Mouse (Mus musculus): ENCODE data around the gene Poc1b.
"Not testable (repeated sequence)": the region's sequence is repeated elsewhere in the genome, so short reads cannot be mapped to it uniquely, and the experiment has no call there.

Gene Poc1b

DNA sequence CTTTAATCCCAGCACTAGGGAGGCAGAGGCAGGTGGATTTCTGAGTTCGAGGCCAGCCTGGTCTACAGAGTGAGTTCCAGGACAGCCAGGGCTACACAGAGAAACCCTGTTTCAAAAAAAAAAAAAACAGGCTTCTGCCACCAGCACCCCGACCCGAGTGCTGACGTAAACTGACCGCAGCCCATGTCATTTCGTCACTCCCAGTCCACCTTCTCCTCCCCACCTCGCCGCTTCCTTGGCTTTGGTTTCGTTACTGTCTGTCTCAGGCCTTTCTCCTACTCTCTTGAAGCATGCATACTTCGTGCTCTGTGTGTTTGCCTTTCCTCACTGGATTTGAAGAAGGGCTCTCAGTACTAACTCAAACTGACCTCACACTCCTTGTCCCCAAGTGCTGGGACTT, 50.9 kb downstream of the Poc1b start:
- not testable (repeated sequence) for DNase-seq (ENCODE audit: low spot score)

DNA sequence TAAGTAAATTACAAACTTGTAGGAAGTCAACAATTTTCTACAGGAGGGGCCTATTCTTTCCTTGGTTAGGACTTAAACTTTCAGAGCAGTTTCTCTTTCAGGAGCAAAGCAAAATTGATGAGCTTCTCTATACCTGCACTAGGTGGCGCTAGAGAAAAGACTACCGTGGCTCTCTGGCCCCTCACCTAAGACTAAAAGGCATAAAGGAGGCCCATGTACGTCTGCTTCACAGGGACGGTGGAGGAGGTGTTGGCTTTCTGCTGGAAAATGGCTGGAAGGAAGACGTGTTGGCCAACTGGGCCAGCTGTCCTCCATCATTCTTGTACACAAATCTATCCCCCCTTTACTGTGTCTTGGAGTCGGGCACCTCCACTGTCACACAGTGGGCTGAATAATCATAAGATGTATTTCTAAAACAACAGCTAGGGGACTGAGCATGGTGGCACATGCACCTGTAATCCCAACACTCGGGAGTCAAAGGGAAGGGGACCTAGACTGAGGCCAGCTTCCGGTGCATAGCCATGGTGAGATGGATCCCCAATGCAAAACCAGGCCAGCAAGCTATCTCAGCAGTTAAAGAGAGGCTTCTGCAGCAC, 55.2 kb downstream of the Poc1b start:
- DNase-seq (ENCODE audit: low spot score) = no peak

DNA sequence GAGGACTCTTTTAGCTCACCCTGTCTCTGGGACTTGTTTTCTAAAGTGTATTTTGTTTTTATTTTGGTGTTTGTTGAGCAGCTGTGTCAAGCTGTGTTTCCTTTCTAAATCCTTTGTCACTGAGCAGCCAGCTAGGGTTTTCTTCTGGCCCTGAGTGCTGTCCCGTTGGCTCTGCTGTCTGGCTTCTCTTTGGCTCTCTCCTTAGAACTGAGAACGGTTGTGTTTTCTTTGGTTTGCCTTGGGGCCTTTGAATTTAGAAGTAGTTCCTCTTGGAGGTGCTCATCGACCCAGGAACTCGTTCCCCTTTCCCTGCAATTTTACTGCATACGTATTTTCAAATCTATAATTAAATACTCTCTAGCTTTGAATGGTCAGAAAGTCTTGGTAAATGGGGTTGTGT, 56.2 kb downstream of the Poc1b start:
- DNase-seq (ENCODE audit: low spot score) = no peak

DNA sequence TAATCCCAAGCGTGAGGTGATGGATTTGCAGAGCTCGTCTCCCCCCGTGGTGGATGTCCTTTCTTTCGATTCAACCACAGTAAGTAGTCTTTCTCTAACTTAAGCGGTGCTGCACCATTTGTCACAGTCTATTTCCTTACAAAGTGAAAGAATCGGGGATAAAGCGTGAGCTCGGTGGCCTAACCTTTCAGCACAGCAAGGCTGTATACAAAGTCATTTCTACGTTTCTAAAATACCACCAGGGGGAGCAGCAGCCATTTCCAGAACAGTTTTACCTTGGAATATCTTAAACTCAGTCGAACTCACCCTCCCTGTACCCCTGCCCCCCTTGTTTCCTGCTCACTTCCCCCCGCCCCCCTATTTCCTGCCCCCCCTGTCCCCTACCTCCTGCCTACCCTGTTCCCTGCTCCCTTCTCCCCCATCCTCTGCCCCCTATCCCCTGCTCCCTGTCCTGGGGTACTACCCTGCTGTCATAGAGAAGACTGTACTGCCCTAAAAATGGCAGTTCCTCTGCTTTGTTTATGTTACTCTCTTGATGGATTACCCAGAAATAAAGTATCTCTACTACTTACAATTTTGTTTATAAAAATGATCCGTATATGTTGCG, 58.1 kb downstream of the Poc1b start:
- DNase-seq (ENCODE audit: low spot score) = no peak

DNA sequence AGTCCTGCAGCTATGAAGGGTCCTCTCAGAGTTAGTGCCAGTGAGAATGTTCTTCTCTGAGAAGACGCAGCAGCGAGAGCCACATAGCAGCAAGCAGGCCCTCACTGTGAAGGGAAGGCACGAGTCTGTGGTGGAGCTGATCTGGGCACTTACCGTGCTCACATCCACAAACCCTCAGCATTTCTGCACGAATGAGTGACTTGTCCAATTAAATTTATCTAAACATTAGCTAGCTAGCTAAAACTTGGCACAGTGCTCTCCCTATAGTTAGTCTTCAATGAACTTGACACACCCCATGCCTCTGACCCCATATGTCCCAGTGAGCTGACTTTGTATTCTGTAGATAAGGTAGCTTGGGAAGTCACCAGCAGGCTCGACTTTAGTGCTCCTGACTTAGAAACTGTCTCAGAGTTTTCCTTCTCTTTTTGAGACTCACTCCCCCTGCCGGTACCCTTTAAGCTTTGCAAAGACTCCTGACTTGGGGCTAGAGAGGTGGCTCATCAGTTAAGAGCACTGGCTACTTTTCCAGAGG, 59.0 kb downstream of the Poc1b start:
- no peak for DNase-seq (ENCODE audit: low spot score)

DNA sequence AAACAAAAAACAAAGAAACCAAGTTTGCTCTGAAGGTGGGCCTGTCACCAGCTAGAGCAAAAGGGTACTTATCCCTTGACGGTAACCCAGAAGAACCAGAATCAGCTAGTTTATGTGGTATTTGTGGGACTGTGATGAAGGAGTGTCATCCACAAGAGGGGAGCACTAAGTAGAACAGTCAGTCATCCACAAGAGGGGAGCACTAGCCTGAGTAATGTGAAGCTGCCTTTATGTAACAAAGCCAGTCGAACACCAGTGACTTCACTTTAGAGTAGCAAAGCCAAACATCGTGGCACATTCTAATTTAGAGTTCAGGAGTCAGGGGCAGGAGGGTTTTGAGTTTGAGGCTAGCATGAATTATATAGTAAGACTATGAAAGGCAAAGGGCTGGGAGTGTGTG, 59.6 kb downstream of the Poc1b start:
- no peak for DNase-seq (ENCODE audit: low spot score)

DNA sequence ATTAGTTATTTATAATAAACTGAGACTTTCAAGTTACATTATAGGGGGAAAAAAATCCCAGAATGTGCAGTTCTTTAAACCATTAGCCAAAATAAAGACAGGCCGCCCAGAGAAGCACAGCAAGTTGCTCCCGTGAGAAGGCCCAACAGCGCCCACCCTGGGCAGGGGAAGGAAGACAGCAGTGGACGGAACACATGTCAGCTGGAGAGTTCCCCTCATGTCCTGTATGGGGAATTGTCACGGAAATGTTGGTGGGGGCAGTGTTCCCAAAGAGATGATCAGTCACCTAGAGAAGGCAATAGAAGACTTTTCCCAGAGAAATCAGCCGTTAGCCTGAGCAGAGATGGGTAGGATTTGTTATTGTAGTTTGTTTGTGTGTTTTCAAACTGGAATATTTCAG, 61.6 kb downstream of the Poc1b start:
- DNase-seq (ENCODE audit: low spot score) = no peak

DNA sequence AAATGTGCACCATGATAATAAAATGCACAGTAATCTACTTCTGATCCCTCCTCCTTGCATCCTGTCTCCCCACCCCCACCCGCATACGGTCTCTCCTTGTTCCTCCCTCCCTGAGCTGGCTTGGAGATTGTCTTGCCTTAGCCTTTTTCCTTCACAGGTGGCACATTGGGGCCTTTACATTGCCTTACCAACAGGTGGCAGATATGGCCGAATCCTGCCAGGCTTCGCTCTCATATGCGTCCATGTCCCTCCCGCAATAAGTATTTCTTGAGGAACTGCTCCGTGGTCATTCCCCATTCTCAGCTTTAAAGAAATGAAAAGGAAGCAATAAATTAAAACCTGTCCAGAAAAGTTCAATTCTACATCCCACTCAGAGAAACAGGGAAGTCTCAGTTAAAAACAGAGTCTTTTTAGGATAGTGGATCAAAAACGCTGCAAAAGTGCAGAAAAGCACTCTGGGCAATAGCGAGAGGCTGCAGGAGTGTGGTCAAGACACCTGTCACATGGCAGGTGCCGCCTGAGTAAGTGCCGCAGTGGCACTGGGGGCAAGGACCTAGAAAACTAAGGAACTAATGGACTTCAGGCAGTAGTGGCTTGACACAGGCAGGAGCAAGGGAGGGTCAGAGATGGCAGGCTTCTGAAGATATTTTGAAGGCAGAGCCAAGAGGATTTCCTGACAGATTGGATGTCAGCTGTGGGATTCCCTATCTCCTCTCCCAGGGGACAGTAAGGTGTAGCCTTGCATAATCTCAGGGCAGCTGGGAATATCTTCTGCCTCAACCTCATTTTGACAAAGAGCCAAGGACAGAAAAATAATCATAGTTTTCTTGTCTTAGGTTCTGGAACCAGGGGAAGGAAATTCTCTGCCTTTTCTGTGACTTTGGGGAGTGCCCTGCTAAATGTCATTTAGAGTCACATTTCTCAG, 62.3 kb downstream of the Poc1b start:
- no peak for DNase-seq (ENCODE audit: low spot score)

DNA sequence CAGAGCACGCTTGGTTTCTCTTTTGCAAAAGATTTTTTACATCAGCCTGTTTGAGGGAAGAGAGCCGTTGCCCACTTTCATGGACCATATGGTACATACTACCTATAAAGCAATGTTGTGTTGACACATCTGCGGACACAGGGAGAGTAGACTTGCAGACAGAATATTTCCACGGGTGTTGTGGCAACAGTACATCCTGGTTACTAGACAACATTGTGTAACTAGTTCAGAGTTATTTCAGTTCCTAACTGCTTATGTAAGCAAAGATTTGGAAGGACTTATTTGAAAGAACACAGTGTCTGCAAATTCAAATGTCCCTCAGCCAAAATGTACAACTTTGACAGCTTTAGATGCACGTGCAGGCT, 62.9 kb downstream of the Poc1b start:
- no peak for DNase-seq (ENCODE audit: low spot score)

DNA sequence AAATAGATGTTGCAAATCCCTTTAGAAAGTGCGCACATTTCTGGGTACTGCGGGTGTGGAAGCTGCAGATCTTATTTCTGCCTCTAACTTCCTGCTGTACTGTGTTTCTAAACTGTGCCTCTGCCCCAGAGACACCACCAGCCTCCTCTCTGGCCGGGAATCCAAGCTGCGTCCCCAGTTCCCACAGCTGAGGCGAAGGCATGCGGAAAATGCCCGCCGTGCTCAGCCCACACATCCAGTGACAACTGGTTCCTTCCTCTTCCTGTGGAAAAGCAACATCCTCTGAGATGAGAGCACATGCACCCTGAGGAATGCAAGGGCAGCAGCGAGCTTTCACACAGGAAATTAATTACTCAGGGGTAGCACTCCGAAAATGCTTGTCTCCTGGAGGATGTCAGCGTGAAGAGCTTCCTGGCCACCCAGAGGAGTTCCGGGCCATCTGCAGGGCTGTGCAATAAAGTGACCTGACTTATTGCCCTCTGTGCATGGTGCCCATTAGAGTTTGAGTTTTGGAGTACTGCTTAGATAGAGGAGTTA, 65.2 kb downstream of the Poc1b start:
- peak; percentile 77 for DNase-seq (ENCODE audit: low spot score)

DNA sequence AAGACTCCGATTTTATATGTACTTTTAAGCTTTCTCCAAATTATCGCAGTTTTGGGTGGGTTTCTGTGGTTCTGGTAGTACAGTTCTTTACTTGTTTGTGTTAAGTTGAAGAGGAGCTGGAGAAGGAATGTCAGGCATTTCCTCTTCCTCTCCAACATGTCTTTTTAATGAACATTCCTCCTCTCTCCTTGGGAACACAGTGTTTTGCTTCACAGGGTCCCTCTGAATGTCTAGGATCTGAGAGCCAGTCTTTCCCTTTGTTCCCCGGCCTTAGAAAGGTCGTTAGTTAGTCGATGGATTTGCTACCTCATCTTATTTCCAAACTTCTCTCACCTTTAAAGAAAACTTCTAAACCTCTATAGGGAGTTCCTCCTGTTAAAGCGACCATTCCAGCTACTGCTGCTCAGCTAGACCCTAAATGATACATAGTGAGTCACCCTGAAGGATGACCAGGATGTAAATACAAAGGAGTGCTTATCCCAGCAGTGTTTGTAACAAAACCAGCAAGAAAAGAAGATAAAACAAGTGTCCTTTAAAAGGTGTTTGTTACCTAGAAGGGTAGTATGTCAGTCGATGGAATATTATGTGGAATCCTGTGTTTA, 66.2 kb downstream of the Poc1b start:
- DNase-seq (ENCODE audit: low spot score) = no peak

DNA sequence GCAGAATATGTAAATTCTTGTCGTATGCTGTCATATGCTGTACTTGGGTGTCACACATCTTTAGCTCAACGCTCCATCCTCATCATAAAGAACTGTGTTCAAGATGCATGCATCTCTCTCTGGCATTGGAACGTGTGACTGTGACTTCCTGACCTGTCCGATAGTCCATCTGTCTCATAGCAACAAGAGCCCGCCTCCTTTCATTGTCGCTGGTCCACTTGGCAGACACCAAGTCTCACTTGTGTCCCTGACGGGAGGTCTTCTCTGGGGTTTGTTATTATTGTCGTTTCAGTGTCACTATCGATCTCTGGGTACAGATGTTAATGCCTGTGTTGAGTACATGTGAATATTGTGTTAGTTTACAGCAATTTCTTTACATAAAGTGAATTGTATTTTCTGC, 70.1 kb downstream of the Poc1b start:
- DNase-seq (ENCODE audit: low spot score) = no peak

DNA sequence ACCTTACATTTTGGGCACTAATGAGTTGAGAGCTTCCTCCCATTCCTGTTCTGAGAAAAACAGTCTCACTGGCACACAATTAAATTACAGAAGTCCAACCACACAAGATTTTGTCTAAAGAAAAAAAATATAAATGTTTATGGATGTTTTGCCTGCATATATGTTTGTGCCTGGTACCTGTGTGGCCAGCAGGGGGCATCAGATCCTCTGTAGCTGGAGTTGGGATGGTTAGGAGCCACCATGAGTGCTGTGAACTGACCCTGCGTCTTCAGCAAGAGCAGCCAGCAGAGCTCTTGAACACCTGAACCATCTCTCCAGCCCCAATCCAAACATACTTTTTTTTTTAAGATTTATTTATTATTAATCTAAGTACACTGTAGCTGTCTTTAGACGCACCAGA, 71.3 kb downstream of the Poc1b start:
- no peak for DNase-seq (ENCODE audit: low spot score)

DNA sequence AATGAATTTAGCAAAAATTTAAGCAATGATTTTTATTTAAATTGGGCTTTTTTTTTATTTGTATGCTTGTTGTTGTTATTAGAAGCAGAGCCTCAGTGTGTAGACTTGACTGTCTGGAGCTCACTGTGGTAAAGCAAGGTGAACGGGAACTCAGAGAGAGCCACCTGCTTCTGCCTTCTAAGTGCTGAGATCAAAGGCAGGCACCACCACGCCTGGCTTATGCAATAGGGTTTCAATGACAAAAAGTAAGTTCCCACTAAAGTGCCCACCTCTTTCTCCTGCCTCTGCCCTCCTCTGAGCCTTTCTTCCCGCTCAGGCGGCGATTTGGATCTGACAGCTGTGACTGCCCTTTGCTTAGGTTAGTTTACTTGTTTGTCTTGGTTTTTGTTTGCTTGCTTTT, 72.3 kb downstream of the Poc1b start:
- no peak for DNase-seq (ENCODE audit: low spot score)

DNA sequence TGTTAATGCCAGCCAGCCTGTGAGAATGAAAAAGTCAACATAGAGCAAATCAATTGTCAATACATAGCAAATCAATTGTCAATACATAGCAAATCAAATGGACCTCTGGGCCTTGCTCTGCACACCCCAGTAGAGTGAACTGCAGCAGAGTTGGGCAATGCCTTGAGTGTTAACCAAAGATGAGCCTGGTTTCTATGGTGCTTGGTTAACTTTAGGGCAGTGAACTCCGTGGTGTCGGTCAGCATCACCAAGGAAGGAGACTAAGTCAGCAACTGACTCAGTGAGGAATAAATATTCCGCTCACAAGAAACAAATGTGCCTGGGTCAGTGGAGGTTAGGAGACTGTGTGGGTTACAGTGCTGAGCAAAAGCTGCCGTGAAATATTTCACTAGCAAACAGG, 72.7 kb downstream of the Poc1b start:
- no peak for DNase-seq (ENCODE audit: low spot score)

DNA sequence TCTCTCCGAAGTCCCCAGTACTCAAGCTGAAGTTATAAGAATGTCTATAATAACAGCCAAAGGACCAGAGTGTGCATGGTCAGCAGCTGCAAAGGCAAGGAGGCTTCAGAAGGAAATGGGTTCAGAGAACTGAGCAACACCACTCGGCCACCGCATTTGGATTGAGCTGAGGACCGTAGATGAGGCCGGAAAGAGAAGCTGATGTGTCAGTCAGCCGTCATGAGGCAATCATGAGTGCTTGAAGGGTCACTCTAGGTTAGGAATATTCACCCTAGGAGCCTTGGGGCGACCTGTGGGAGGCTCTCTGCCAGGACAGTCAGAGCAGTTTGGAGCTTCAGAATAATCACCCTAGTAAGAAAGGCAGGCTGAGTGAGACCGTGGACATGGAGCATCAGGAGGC, 74.7 kb downstream of the Poc1b start:
- DNase-seq (ENCODE audit: low spot score) = no peak

DNA sequence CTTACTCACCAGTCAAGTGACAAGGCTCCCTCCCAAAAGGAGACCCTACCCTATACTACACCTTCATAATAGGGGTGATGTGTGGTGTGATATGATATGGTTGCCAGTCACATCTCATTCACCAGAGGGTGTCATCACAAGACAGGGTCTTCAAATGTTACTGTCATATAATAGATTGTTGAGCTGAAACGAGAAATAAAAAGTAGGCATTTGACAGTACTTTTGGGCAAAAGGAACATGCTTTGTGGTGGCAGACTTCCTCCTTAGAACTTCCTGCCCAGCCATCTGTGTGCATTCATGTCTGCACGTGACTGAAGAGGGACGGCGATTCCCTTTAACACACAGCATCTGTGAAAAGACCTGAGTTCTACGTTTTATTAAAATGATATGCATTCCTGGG, 75.3 kb downstream of the Poc1b start:
- DNase-seq (ENCODE audit: low spot score) = no peak

DNA sequence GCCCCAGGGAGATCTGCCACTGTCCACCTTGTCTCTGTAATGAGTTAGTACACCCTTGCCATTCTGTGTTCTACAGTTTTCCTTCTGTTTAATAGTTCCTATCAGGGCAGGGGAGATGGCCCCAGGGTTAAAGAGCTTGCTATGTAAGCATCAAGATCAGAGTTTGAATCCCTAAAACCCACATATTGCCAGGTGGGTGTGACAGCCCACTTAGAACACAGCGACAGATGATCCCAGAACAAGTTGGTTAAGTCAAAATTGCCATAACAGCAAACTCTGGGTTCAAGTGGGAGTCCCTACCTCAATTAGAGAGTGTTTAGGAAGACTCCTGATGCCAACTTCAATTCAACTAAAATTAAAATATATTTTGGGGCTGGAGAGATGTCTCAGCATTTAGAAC, 81.3 kb downstream of the Poc1b start:
- no peak for DNase-seq (ENCODE audit: low spot score)

DNA sequence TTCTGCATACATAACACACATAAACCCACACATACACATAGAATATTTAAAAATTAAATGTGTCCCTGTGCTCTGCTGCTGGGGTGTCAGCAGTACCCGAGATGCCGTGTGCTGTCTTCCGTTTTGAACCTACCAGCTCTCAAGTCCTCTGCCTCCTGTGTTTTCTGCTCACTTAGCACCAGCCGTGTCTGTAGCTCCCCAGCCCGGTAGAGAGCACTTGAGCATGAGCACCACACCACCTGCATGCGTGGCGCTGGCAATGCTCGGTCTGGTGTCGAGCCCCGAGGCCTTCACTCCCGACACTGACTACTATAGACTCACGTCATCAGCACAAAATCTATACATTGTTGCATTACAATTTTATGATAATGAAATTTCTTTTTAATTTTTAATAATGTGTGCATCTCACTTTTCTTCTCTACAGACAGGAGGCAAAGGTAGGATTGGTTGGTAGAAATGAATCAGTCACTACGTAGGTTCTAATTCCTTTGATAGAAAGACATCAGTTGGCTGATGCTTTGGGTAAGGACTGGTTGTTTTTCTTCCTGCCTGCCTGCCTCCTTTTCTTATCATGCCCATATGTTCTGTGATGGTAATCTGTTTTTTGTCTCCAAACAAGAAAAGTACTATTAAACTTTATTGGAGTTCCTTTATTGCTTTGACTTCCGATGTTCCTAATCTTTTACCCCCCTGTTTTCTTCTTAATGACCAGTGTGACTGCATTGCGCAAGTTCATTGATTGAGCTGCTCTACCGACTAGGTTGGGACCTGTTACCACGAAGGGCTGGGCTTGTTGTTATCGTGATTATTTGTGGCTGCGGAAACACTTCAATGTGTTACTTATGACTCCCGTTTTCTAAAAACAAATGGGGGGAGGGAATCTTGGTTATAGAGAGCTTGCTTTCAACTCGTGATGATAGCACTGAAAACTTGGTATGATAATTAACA, 82.1 kb downstream of the Poc1b start:
- DNase-seq (ENCODE audit: low spot score) = no peak

DNA sequence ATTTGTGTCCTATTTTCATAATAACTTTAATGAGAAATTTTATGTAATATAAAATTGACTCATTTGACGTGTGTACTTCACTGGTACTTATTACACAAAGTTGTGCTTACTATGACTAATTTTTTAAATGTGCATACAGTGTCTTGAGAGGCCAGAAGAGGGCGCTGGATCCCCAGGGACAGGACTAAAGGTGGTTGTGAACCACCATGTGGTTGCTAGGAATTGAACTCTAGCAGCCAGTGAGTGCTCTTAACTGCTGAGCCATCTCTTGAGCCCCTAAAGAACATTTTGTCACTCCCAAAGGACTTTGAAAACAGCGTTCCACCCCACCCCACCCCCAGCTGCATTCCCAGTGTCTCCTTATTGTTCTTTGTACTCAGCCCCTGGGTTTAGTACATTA, 84.0 kb downstream of the Poc1b start:
- DNase-seq (ENCODE audit: low spot score) = no peak

DNA sequence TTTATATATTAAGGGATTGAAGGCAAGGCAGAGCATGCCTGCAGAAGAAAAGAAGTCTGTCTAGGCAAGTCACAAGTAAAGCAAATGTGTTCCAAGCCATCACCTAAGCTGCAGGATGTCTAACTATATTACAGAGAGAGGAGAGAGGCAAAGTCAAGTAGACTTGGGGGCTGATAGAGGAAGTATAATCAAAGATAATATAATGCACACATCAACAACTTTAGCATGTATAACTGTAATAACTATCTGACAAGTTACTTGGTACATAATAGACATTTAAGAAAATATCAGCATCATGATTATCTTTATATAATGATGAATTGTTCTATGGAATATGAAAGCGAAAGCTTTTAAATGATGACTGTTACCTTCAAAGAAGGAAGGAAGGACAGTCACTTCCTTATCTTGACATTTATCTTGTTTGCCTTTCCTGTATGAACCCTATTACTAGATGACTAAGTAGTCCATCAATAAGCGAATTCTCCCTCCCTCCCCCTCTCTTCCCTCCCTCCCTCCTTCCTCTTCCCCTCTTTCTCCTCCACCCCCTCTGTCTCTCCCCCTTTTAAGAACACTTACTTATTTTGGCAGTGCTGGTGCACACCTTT, 87.7 kb downstream of the Poc1b start:
- no peak for DNase-seq (ENCODE audit: low spot score)

Data from yolk sac, embryonic 10.5 days (tissue).